Mouse (Mus musculus): ENCODE measurements around the gene S1pr2.
"Not testable (repeated sequence)": the region's sequence is repeated elsewhere in the genome, so short reads cannot be mapped to it uniquely, and the experiment has no call there.

The S1pr2 gene

DNA sequence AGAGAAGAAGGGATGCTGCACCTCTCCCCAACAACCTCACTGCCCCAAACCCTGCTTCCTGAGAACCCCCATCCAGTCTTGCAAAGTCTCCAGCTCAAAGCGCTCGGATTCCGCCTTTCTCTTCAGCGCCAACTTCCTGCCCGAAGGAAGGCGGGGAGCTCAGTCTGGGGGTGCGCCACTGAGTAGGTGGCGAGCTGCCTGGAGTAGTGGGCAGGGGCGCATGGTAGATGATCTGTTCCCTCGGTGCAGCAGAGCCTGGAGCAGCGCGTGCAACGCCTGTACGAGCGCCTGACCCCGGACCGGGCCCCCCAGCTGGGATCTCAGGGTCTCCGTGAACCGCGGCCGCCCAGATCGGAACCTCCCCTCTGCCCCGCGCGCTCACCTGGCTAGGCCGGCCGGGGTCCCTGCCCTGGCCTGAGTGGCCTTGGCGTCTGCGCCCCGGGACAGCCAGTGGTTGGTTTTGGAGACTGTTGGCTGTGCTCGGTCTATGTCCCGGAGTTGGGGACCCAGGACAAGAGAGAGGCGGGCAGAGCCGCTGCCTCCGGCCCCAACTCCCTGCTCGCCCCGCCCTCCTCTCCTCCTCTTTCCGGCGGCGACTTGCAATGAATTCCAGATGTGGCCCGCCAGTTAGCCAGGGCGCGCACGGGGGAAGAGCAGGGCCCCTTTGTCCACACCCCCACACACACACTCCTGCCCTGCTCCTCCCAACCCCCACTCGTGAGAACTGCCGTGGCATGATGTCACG, at the start of gene S1pr2:
Gene S1pr2 (minus strand): TSS at position 566 of the 745 bp plus-strand sequence.
- peak; percentile 88 for DNase-seq

GRCm38 (mm10) chr9:21025258-21025810, 48.8 kb upstream of the S1pr2 start:
- DNase-seq, result no peak

- DNase-seq, result no peak
These were observed 46.1 kb upstream of the S1pr2 start for GRCm38 (mm10) chr9:21022726-21023125.

DNA sequence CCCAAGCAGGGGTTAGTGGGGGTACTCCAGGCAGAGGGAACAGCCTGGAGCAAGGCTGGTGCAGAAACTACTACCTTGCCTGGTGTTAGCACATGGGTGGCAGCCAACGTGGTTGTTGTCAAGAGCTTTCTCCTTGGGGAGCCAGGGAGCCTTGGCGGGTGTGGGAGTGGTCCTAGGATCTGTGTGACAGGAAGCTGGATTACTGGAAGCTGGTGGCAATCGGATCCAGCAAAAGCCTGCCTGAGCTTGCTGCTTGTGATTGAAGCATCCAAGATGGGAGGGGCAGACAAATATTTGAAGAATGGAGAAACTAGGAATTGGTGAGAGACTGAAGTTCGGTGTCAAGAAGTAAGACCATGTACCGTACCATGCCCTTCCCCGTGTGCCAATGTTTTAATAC, 45.7 kb upstream of the S1pr2 start:
- no peak for DNase-seq

DNA sequence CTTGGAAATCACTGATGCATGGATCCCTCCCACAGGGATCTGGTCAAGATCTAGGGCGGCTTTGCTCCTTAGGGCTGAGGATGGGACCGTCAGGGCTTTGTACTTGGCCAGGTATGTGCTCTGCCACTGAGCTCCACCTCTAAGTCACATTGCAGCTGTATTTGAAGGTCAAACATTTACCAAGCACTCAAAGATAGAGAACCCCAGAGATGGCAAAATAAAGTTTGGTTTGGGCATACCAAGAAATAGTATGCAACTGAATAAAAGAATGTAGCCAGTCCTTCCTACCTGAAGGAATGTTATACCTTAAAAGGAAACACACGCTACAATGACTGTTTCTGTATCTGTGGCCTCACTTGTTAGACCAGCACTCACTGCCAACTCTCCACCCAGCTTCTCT, 44.8 kb upstream of the S1pr2 start:
- no peak for DNase-seq

DNA sequence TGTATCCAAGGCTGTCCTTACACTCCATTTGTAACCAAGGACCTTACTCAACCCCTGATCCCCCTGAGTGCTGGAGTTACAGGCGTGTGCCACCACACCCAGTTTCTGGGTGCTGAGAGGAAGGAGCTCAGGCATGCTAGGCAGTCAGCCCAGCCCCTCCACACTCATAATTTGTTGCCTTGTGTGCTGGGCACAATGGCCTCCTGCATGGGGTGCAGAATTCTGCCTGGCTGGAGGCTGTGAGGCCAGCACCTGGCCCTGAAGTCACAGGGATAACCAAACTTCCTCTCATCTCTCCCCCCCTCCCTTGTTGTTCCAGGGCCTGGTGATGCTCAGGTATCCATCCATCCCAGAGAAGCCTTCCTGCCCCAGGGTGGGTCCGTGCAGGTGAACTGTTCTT, 42.0 kb upstream of the S1pr2 start:
- no peak for DNase-seq

DNA sequence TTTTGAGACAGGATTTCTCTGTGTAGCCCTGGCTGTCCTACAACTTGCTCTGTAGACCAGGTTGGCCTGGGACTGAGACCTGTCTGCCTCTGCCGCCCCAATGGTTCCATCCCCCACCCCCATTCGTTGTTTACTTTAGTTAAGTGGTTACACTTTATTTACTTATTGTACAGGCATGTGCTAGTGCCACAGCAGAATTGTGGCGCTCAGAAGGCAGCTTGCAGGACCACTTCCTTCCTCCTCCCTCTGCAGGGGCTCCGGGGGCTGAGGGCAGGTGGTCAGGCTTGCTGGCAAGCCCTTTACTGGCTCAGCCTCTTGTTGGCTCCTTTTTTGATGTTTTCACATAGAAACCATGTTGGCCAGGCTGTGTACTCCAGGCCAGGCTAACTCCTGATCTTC, 40.6 kb upstream of the S1pr2 start:
- no peak for DNase-seq

GRCm38 (mm10) chr9:21016331-21017176, 40.0 kb upstream of the S1pr2 start:
- DNase-seq, result peak; percentile 32

DNA sequence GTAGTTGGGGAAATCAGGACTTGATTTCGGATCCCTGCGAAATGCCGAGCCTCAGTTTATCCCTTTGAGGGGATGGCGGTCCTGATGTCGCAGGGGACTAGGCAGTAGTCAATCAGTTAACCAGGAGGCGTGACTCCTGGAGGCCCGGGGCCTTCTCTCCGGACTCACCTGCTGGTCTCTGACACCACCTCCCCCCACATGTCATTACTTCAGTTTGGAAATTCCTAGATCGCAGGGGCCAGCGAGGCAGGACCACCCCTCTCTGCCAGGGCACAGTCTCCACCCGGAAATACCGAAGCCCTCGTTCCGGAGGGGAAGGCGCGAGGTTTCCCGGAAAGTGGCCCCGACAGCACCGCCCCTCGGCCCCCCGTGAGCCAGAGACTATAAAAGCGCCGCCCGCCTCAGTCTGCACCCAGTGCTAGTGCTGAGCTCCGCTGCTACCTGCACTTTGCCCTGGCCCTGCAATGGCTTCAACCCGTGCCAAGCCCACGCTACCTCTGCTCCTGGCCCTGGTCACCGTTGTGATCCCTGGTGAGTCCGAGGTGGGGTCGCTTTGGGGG, 39.1 kb upstream of the S1pr2 start, which contains the start of gene Icam1:
Gene Icam1 (plus strand): TSS at position 415 of the 560 bp plus-strand sequence.
- DNase-seq, result peak; percentile 90

- peak; percentile 75 for DNase-seq
These were observed 38.4 kb upstream of the S1pr2 start for GRCm38 (mm10) chr9:21014691-21015570.

- no peak for DNase-seq
These were observed 35.8 kb upstream of the S1pr2 start for GRCm38 (mm10) chr9:21012368-21012767.

GRCm38 (mm10) chr9:21011846-21012312, 35.3 kb upstream of the S1pr2 start:
- DNase-seq, result peak; percentile 62

DNA sequence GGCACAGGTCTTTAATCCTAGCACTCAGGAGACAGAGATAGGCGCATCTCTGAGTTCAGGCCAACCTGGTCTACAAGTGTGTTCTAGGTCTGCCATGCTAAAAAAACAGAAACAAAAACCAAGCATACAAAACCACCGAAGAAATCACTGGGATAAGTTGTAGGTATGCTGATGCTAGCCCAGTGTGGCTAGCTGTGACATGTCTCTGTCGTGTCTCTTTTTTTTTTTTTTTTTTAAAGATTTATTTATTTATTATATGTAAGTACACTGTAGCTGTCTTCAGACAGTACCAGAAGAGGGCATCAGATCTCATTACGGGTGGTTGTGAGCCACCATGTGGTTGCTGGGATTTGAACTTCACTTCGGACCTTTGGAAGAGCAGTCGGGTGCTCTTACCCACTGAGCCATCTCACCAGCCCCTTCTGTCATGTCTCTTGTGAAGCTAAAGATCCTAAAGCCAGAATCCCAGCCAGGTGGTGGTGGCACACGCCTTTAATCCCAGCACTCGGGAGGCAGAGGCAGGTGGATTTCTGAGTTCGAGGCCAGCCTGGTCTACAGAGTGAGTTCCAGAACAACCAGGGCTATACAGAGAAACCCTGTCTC, 34.5 kb upstream of the S1pr2 start:
- not testable (repeated sequence) for DNase-seq

- DNase-seq, result no peak
These were observed 33.8 kb upstream of the S1pr2 start for GRCm38 (mm10) chr9:21010362-21010761.

- DNase-seq, result no peak
These were observed 31.4 kb upstream of the S1pr2 start for GRCm38 (mm10) chr9:21008007-21008406.

- no peak for DNase-seq
These were observed 30.9 kb upstream of the S1pr2 start for GRCm38 (mm10) chr9:21007313-21007952.

- peak; percentile 91 for DNase-seq
These were observed 26.3 kb upstream of the S1pr2 start, which contains the start of gene Mrpl4 for GRCm38 (mm10) chr9:21002627-21003551. Mrpl4 (plus strand) TSS chr9:21002738.

DNA sequence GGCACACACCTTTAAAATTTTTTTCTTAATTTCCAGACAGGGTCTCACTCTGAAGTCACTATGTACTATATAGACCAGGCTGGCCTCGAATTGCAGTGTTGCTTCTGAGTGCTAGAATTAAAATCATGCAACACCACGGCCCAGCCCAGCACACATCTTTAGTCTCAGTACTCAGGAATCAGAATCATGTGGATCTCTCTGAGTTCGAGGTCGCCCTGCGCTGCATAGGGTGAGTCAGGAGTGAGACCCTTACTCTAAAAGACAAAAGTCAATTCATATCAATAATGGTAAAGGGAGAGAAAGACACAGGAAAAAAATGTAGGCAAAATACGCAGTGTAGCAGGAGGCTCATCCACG, 25.7 kb upstream of the S1pr2 start:
- no peak for DNase-seq

GRCm38 (mm10) chr9:21001651-21002200, 25.1 kb upstream of the S1pr2 start:
- DNase-seq, result no peak

DNA sequence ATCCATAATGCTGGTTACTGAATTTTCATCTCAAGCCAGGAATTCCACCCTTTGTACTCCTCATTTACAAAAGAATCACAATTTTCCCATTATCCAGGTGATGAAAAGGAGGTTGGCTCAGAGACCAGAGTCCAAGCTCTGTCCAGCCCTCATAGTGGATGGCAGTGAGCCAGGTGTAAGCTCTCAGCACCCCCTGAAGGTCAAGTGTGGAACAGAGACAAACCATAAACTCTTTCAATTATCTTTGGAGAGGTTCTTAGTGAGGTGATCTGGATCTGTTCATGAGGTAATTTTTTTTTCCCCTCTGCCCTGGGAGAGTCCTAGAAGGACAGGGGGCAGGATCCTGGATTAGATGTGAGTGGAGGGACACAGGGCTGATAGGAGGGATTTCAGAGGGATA, 24.2 kb upstream of the S1pr2 start:
- DNase-seq, result peak; percentile 72

Data from kidney, postnatal 14 days (tissue).